Mouse (Mus musculus) midbrain, embryonic 15.5 days (tissue): ENCODE measurements at regions not wholly inside any gene's neighbourhood (a gene's known extent, or its start where the extent isn't known, plus 50 kb on each side); places are given as distances from the start of the nearest gene placed in this dataset.

Experiments used
- ATAC-seq: fragments of 200-750 bp; cut with Nextera tagmentation; replicated peaks from 2 replicates; pipeline ENCODE4 v1.8.0; 2017; ENCODE audit warnings: moderate TSS enrichment
- H3K27ac ChIP-seq: fragments of 300-500 bp; sonication (generic); 2 replicates; pipeline ENCODE4 v1.5.1; 2015; ENCODE audit warnings: mild to moderate bottlenecking, inconsistent platforms
- H3K27me3 ChIP-seq: fragments of 300-500 bp; sonication (generic); replicated peaks from 2 replicates; pipeline ENCODE4 v1.6.1; 2015; ENCODE audit warnings: inconsistent platforms
- H3K36me3 ChIP-seq: fragments of 300-500 bp; sonication (generic); replicated peaks from 2 replicates; pipeline ENCODE4 v1.6.1; 2015; ENCODE audit warnings: inconsistent platforms
- H3K4me1 ChIP-seq: fragments of 300-500 bp; sonication (generic); 2 replicates; pipeline ENCODE4 v1.6.1; 2015; ENCODE audit warnings: inconsistent platforms
- H3K4me2 ChIP-seq: fragments of 300-500 bp; sonication (generic); 2 replicates; pipeline ENCODE4 v1.6.1; 2015; ENCODE audit warnings: inconsistent platforms, mild to moderate bottlenecking, moderate library complexity
- H3K4me3 ChIP-seq: fragments of 300-500 bp; sonication (generic); 2 replicates; pipeline ENCODE4 v1.5.1; 2015; ENCODE audit warnings: mild to moderate bottlenecking, inconsistent platforms
- H3K9ac ChIP-seq: fragments of 300-500 bp; sonication (generic); 2 replicates; pipeline ENCODE4 v1.6.1; 2015; ENCODE audit warnings: mild to moderate bottlenecking, inconsistent platforms
- H3K9me3 ChIP-seq: fragments of 300-500 bp; sonication (generic); 2 replicates; pipeline ENCODE4 v1.6.1; 2016; ENCODE audit warnings: inconsistent platforms
- WGBS: fragments of 180-500 bp; shearing (Covaris S2); methylation state at CpG from one replicate; pipeline ENCODE4 v1.1.7; 2015; ENCODE audit warnings: mixed read lengths; 5-methylcytosine and 5-hydroxymethylcytosine counted together

DNA sequence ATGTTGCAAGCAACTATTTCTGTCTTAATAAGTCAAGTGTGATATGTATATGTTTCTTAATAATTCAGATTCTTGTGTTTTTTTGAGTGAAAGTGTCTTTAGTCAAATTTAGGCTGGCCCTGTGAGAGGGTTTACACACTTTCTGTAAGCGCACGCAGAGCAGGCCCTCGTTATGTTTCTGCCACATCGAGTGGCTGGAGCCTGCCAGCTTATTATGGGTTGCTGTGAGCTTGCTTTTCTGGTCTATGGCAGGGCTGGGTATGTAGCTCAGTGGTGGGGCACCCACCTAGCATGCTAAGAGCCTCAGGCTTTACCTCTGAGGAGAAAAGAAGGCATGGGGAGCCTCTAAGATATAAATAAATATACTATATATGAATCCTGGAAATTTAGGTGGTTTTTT, 148.2 kb downstream of the Gm45692 start:
- no peak overlapping the region for H3K9ac ChIP-seq
- H3K27ac ChIP-seq = no peak overlapping the region
- ATAC-seq = no peak
- no peak overlapping the region for H3K4me3 ChIP-seq
- peaks cover 1% of the 10 kb centered on the region; the same call in 1 of the 2 replicates for H3K27me3 ChIP-seq
- 68% methylated on average over 4 of the region's 4 CpGs for WGBS
- H3K4me1 ChIP-seq = peaks cover 27% of the 10 kb centered on the region
- no peaks in the 10 kb centered on the region for H3K36me3 ChIP-seq
- H3K9me3 ChIP-seq = no peaks in the 10 kb centered on the region
- H3K4me2 ChIP-seq = no peak overlapping the region

- H3K27me3 ChIP-seq = peaks cover 3% of the 10 kb centered on the region; the same call in 1 of the 2 replicates
- no peaks in the 10 kb centered on the region for H3K9me3 ChIP-seq
- H3K4me1 ChIP-seq = peaks cover 37% of the 10 kb centered on the region
- 45% methylated on average over 17 of the region's 17 CpGs for WGBS
- no peak overlapping the region for H3K27ac ChIP-seq
- no peak overlapping the region for H3K4me3 ChIP-seq
- H3K9ac ChIP-seq = no peak overlapping the region
- ATAC-seq = no peak
- no peak overlapping the region for H3K4me2 ChIP-seq
- no peaks in the 10 kb centered on the region for H3K36me3 ChIP-seq
Observed at GRCm38 (mm10) chr8:26268751-26269415, 149.5 kb downstream of the Gm45692 start.

DNA sequence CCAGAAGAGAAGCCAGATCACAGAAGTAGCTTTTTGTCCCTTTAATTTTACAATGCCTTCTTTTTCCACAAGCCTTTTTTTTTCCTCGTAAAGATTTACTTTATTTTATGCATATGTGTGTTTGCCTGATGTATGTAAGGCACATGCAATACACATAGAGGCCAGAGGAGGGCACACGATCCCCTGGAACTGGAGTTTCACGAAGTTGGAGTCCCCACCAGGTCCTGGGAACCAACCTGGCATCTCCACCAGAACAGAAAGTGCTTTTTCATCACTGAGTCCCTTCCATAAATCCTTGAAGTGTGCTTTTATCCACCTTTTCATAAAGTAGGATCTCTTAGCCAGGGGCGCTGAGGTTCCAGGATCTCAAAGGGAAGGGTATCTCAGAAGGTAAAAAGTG, 152.8 kb downstream of the Gm45692 start:
- Histone ChIP-seq H3K4me3 (no peak overlapping the region), H3K4me1 (peaks cover 20% of the 10 kb centered on the region), H3K9me3 (no peaks in the 10 kb centered on the region), H3K27me3 (peaks cover 11% of the 10 kb centered on the region; the same call in 1 of the 2 replicates), H3K36me3 (no peaks in the 10 kb centered on the region), H3K27ac (no peak overlapping the region), H3K9ac (no peak overlapping the region), H3K4me2 (no peak overlapping the region)
- WGBS = 37% methylated on average over 4 of the region's 4 CpGs
- ATAC-seq = no peak

GRCm38 (mm10) chr8:26272675-26273414, 153.5 kb downstream of the Gm45692 start:
- no peak overlapping the region for H3K27ac ChIP-seq
- no peak overlapping the region for H3K4me3 ChIP-seq
- peaks cover 11% of the 10 kb centered on the region; the same call in 1 of the 2 replicates for H3K27me3 ChIP-seq
- H3K4me2 ChIP-seq = peak overlapping the region; percentile 17; the same call in 1 of the 2 replicates
- no peak overlapping the region for H3K9ac ChIP-seq
- no peaks in the 10 kb centered on the region for H3K36me3 ChIP-seq
- H3K4me1 ChIP-seq = peaks cover 20% of the 10 kb centered on the region
- WGBS = 30% methylated on average over 21 of the region's 21 CpGs
- ATAC-seq = no peak
- H3K9me3 ChIP-seq = no peaks in the 10 kb centered on the region

DNA sequence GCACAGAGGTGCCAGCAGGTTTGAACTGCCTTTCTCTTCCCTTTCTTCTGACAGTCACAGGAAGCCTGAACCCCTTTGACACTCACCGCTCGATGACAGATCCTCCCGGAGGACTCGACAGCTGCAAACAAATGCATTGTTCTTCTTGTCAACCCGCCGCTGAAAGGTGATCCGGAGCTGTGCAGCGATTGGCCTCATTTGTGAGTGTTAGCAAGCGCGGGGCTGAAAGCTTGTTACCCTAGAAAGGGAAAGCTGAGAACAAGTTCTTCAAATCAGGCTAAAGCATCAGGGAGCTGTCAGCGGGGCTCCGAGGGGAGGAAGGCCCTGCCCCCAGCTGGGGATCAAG, 154.1 kb downstream of the Gm45692 start:
- no peaks in the 10 kb centered on the region for H3K9me3 ChIP-seq
- H3K27me3 ChIP-seq = peaks cover 11% of the 10 kb centered on the region; the same call in 1 of the 2 replicates
- ATAC-seq = peak; percentile 54; the same call in 1 of the 2 replicates
- H3K9ac ChIP-seq = no peak overlapping the region
- 0 out of 2 replicates have a peak overlapping the region, but pooled peaks have one; percentile 12 for H3K27ac ChIP-seq
- peak overlapping the region; percentile 17; the same call in 1 of the 2 replicates for H3K4me2 ChIP-seq
- no peaks in the 10 kb centered on the region for H3K36me3 ChIP-seq
- WGBS = under 1% methylated on average over 12 of the region's 12 CpGs
- H3K4me3 ChIP-seq = no peak overlapping the region
- H3K4me1 ChIP-seq = peaks cover 19% of the 10 kb centered on the region

DNA sequence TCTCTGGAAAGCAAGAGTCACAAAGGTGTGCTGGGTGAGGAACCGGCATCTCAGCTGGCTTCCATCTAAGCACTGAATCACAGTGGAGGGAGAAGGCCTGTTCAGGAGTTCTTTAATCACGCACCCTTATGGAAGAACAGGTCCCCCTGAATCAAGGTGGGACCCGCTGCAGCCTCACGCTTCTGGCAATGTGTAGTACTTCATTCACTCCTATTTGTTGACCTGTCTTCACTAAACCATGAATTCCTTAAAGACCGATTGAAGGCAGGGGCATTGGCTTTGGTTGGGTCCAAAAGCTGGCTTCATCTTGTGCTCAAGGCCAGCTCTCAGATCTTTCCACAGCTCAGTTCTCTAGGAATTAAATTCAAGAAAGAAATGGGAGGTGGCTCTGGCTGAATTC, 154.5 kb downstream of the Gm45692 start:
- H3K4me2 ChIP-seq = peak overlapping the region; percentile 17; the same call in 1 of the 2 replicates
- no peaks in the 10 kb centered on the region for H3K9me3 ChIP-seq
- H3K27me3 ChIP-seq = peaks cover 11% of the 10 kb centered on the region; the same call in 1 of the 2 replicates
- H3K4me3 ChIP-seq = no peak overlapping the region
- H3K9ac ChIP-seq = no peak overlapping the region
- H3K36me3 ChIP-seq = no peaks in the 10 kb centered on the region
- peak overlapping the region; percentile 12; the same call in 1 of the 2 replicates for H3K27ac ChIP-seq
- 0 out of 2 replicates have a peak, but pooled peaks have one; percentile 11 for ATAC-seq
- H3K4me1 ChIP-seq = peaks cover 15% of the 10 kb centered on the region
- WGBS = 43% methylated on average over 5 of the region's 5 CpGs

GRCm38 (mm10) chr8:26274481-26274880, 155.1 kb downstream of the Gm45692 start:
- Histone ChIP-seq H3K4me3 (no peak overlapping the region), H3K9ac (no peak overlapping the region), H3K27ac (no peak overlapping the region), H3K9me3 (no peaks in the 10 kb centered on the region), H3K36me3 (no peaks in the 10 kb centered on the region), H3K4me2 (no peak overlapping the region), H3K4me1 (peaks cover 11% of the 10 kb centered on the region), H3K27me3 (peaks cover 11% of the 10 kb centered on the region; the same call in 1 of the 2 replicates)
- no peak for ATAC-seq
- 92% methylated on average over 6 of the region's 6 CpGs for WGBS

DNA sequence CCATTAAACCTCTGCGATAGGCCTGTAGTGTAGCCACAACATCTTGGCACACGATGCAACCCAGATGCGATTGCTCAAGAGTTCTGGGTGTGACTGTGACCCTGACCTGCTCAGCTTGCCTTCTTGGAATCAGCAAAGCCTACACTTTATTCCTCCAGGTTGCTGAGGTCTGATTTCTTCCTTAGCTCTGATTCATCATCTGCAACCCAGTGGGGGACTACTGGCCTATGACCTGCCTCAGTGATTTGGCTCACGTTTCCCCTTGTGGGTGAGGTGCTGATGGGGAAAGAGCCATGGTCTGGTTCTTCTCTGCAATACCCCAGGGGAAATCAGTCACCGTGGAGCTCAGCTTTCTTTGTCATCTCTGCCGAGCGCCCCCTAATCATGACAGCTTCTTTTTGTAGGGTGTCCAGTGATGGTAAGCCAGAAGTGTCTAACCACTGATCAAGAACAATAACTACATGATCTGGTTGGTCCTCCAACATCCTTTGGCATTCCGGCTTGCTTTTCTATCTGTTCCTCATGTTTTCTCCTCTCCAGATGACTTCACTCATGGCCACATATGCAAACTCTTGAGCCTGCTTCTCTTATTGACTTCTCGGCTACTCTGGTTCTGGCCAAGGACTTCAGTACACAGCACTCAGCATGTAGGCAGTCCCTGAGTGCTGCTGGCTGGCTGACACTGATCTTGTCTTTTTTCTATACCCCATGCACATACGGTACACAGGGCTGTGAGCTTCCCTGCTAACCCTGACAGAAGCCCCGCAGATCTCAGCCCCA, 163.0 kb downstream of the Gm45692 start:
- Histone ChIP-seq H3K27me3 (no peaks in the 10 kb centered on the region), H3K36me3 (no peaks in the 10 kb centered on the region), H3K27ac (no peak overlapping the region), H3K4me3 (no peak overlapping the region), H3K9ac (no peak overlapping the region), H3K4me2 (no peak overlapping the region), H3K9me3 (no peaks in the 10 kb centered on the region), H3K4me1 (no peaks in the 10 kb centered on the region)
- ATAC-seq = no peak
- 67% methylated on average over 11 of the region's 11 CpGs for WGBS

- H3K4me3 ChIP-seq = no peak overlapping the region
- ATAC-seq = no peak
- H3K4me2 ChIP-seq = no peak overlapping the region
- 80% methylated on average over 2 of the region's 2 CpGs for WGBS
- no peaks in the 10 kb centered on the region for H3K9me3 ChIP-seq
- H3K36me3 ChIP-seq = no peaks in the 10 kb centered on the region
- no peak overlapping the region for H3K9ac ChIP-seq
- no peaks in the 10 kb centered on the region for H3K27me3 ChIP-seq
- no peaks in the 10 kb centered on the region; the same call in 1 of the 2 replicates for H3K4me1 ChIP-seq
- H3K27ac ChIP-seq = no peak overlapping the region
Observed at GRCm38 (mm10) chr8:26283957-26284356, 164.6 kb downstream of the Gm45692 start.

- Histone ChIP-seq H3K27me3 (no peaks in the 10 kb centered on the region), H3K27ac (no peak overlapping the region), H3K9ac (no peak overlapping the region), H3K36me3 (no peaks in the 10 kb centered on the region), H3K4me1 (no peaks in the 10 kb centered on the region; the same call in 1 of the 2 replicates), H3K4me2 (no peak overlapping the region), H3K4me3 (no peak overlapping the region), H3K9me3 (no peaks in the 10 kb centered on the region)
- ATAC-seq = no peak
- WGBS = 44% methylated on average over 6 of the region's 6 CpGs
Observed at GRCm38 (mm10) chr8:26287665-26288064, 168.3 kb downstream of the Gm45692 start.

- Histone ChIP-seq H3K27ac (no peak overlapping the region), H3K4me3 (no peak overlapping the region), H3K4me2 (no peak overlapping the region), H3K9me3 (no peaks in the 10 kb centered on the region), H3K9ac (no peak overlapping the region), H3K4me1 (no peaks in the 10 kb centered on the region; the same call in 1 of the 2 replicates), H3K36me3 (no peaks in the 10 kb centered on the region), H3K27me3 (no peaks in the 10 kb centered on the region)
- ATAC-seq = no peak
- WGBS = 89% methylated on average over 4 of the region's 4 CpGs
Observed at GRCm38 (mm10) chr8:26288163-26288562, 168.8 kb downstream of the Gm45692 start.
